Mouse (Mus musculus) lung, embryonic 16.5 days (tissue): ENCODE results near the gene Nr1h2. TPM values are rescaled to one million over a fixed set of nuclear protein-coding genes. Genes with fewer than 3 reads are reported as not detected.

Experiments used
- ATAC-seq: fragments of 200-750 bp; cut with Nextera tagmentation; 2 replicates; pipeline ENCODE4 v1.8.0; 2017; ENCODE audit warnings: low read depth, mild to moderate bottlenecking, moderate library complexity
- H3K27ac ChIP-seq: fragments of 300-500 bp; sonication (generic); 2 replicates; pipeline ENCODE4 v1.5.1; 2014; ENCODE audit warnings: mild to moderate bottlenecking, control low read depth, low read length
- H3K27me3 ChIP-seq: fragments of 300-500 bp; sonication (generic); 2 replicates; pipeline ENCODE4 v1.6.1; 2014; ENCODE audit warnings: low read depth, low read length, mixed read lengths; ENCODE audit not compliant: control insufficient read depth, insufficient read depth
- H3K36me3 ChIP-seq: fragments of 300-500 bp; sonication (generic); 2 replicates; pipeline ENCODE4 v1.6.1; 2014; ENCODE audit warnings: low read length; ENCODE audit not compliant: control insufficient read depth, insufficient read depth
- H3K4me1 ChIP-seq: fragments of 300-500 bp; sonication (generic); replicated peaks from 2 replicates; pipeline ENCODE4 v1.6.1; 2014; ENCODE audit warnings: low read length, mixed read lengths; ENCODE audit not compliant: control insufficient read depth, insufficient read depth
- H3K4me2 ChIP-seq: fragments of 300-500 bp; sonication (generic); 2 replicates; pipeline ENCODE4 v1.6.1; 2014; ENCODE audit warnings: low read depth, low read length, control low read depth
- H3K4me3 ChIP-seq: fragments of 300-500 bp; sonication (generic); 2 replicates; pipeline ENCODE4 v1.5.1; 2014; ENCODE audit warnings: mild to moderate bottlenecking, low read length, control low read depth
- H3K9ac ChIP-seq: fragments of 300-500 bp; sonication (generic); 2 replicates; pipeline ENCODE4 v1.6.1; 2014; ENCODE audit warnings: low read length, control low read depth
- H3K9me3 ChIP-seq: fragments of 300-500 bp; sonication (generic); 2 replicates; pipeline ENCODE4 v1.6.1; 2016; ENCODE audit warnings: low read length; ENCODE audit not compliant: control insufficient read depth
- WGBS: fragments of 180-500 bp; shearing (Covaris S2); extraction: QIAGEN DNeasy Blood & Tissue Kit; methylation state at CpG from one replicate; pipeline ENCODE4 v1.1.7; 2014; 5-methylcytosine and 5-hydroxymethylcytosine counted together
- polyA plus RNA-seq: library from polyadenylated mRNA; unstranded; fragments of >200 nt; fragmentation: Nextera tagmentation; extraction: Ambion mirVana; gene quantifications from 2 replicates; pipeline ENCODE4 v1.2.1, GENCODE M21; 2015

Gene Nr1h2
- polyA plus RNA-seq, 1 experiment from 2014 or later, result 87.0 TPM

GRCm38 (mm10) chr7:44560435-44561400, 7.0 kb upstream of the Nr1h2 start:
- H3K27ac ChIP-seq, result no peak overlapping the region
- no peak overlapping the region for H3K4me2 ChIP-seq
- no peaks in the 10 kb centered on the region for H3K9me3 ChIP-seq
- no peaks in the 10 kb centered on the region for H3K36me3 ChIP-seq
- no peak overlapping the region for H3K9ac ChIP-seq
- WGBS, result 52% methylated on average over 18 of the region's 18 CpGs
- no peaks in the 10 kb centered on the region for H3K27me3 ChIP-seq
- no peaks in the 10 kb centered on the region for H3K4me1 ChIP-seq
- H3K4me3 ChIP-seq, result no peak overlapping the region
- ATAC-seq, result peak; percentile 53

DNA sequence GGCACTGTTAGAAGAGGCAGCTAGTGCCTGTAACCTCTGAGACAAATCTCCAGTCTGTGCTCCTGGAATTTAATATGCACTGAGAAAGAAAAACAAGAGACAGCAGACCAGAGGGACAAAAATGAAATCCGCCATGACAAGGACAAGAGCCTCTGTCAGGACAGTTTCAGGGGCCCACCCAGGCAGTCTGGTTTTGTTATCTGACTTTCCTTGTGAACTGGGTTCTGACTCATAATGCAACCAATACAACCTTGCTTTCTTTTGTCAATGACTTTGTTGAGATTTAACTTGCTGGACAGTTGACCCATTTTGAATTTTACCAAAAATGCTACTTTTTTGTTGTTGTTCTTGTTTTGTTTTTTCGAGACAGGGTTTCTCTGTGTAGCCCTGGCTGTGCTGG, 3.9 kb upstream of the Nr1h2 start:
- no peak overlapping the region for H3K4me2 ChIP-seq
- no peak for ATAC-seq
- H3K4me1 ChIP-seq, result peaks cover 6% of the 10 kb centered on the region; the same call in 1 of the 2 replicates
- H3K27me3 ChIP-seq, result no peaks in the 10 kb centered on the region
- H3K36me3 ChIP-seq, result no peaks in the 10 kb centered on the region
- no peak overlapping the region for H3K27ac ChIP-seq
- H3K9me3 ChIP-seq, result no peaks in the 10 kb centered on the region
- no peak overlapping the region for H3K9ac ChIP-seq
- H3K4me3 ChIP-seq, result no peak overlapping the region
- WGBS, result 50% methylated on average over 2 of the region's 2 CpGs

GRCm38 (mm10) chr7:44553196-44553764, 471 bp downstream of the Nr1h2 start:
- Histone ChIP-seq H3K27ac (peak overlapping the region; percentile 100), H3K9me3 (no peaks in the 10 kb centered on the region), H3K27me3 (no peaks in the 10 kb centered on the region), H3K36me3 (peaks cover 28% of the 10 kb centered on the region), H3K4me1 (peaks cover 9% of the 10 kb centered on the region; the same call in 1 of the 2 replicates), H3K4me3 (peak overlapping the region; percentile 85), H3K4me2 (peak overlapping the region; percentile 67), H3K9ac (peak overlapping the region; percentile 82)
- ATAC-seq, result peak; percentile 78
- under 1% methylated on average over 31 of the region's 32 CpGs for WGBS

DNA sequence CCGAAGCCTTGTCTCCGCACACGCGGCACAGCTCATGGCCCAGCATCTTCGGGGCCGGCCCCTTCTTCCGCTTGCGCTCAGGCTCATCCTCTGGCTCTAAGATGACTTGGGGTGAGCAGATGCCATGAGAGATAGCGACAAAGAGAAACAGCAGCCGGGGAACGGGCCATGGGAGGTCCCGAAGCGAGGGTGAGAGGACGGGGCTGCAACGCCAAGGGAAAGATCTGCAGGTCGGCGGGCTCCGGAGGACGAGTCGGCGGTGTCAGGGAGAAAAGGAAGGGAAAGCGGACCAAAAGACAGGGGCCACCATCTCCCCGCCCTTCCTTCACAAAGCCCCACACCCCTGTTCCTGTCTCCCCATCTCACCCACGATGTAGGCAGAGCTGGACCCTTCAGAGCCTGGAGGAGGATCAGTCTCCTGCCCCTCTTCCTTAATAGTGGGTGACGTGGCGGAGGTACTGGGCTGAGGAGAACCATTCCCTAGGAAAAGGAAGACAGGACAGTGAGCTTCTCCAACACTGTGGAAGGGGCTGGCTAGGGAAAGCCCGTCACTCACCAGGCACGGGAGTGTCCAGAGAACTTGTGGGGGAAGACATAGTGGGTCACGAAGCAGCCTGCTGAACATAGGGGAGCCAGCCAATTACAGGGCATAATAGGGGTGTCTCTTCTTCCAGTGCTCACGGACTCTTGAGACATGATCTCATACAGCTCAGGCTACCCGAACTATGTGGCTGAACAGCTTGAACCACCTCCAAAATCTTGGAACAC, 1.4 kb downstream of the Nr1h2 start:
- H3K9ac ChIP-seq, result no peak overlapping the region
- no peaks in the 10 kb centered on the region for H3K9me3 ChIP-seq
- H3K27ac ChIP-seq, result no peak overlapping the region
- peaks cover 28% of the 10 kb centered on the region for H3K36me3 ChIP-seq
- peak overlapping the region; percentile 85 for H3K4me3 ChIP-seq
- WGBS, result 86% methylated on average over 31 of the region's 31 CpGs
- no peaks in the 10 kb centered on the region for H3K27me3 ChIP-seq
- H3K4me2 ChIP-seq, result peak overlapping the region; percentile 67
- peaks cover 16% of the 10 kb centered on the region for H3K4me1 ChIP-seq
- ATAC-seq, result no peak

- H3K9me3 ChIP-seq, result no peaks in the 10 kb centered on the region
- WGBS, result 79% methylated on average over 22 of the region's 22 CpGs
These were observed 2.0 kb downstream of the Nr1h2 start for GRCm38 (mm10) chr7:44551731-44552130.

DNA sequence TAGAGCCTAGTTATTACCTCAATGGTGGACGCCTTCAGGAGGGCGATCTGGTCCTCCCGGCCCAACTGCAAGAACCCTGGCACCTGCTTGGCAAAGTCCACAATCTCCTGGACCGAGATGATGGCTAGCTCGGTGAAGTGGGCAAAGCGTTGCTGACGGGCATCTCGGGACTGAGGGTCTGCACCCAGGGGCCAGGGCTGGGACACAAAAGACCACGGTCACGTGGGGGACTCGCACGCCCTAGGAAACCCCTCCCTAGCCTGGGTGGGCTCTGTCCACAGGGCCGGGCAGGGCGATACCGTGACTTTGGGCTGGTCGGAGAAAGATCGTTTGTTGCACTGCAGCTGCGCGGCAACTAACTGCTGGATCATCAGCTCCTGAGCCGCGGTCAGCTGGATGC, 2.5 kb downstream of the Nr1h2 start:
- H3K9me3 ChIP-seq, result no peaks in the 10 kb centered on the region
- no peak overlapping the region for H3K4me3 ChIP-seq
- WGBS, result 95% methylated on average over 21 of the region's 21 CpGs
- H3K36me3 ChIP-seq, result peaks cover 28% of the 10 kb centered on the region
- ATAC-seq, result no peak
- peaks cover 21% of the 10 kb centered on the region for H3K4me1 ChIP-seq
- H3K9ac ChIP-seq, result no peak overlapping the region
- H3K27ac ChIP-seq, result no peak overlapping the region
- H3K27me3 ChIP-seq, result no peaks in the 10 kb centered on the region
- no peak overlapping the region for H3K4me2 ChIP-seq

More at GRCm38 (mm10) chr7:44551731-44552130, 2.0 kb downstream of the Nr1h2 start:
- Histone ChIP-seq H3K4me2 (no peak overlapping the region), H3K36me3 (peaks cover 28% of the 10 kb centered on the region), H3K4me1 (peaks cover 21% of the 10 kb centered on the region), H3K9ac (no peak overlapping the region), H3K27ac (no peak overlapping the region), H3K27me3 (no peaks in the 10 kb centered on the region), H3K4me3 (no peak overlapping the region)
- ATAC-seq, result no peak

GRCm38 (mm10) chr7:44550409-44550678, 3.4 kb downstream of the Nr1h2 start:
- ATAC-seq, result no peak
- Histone ChIP-seq H3K4me1 (peaks cover 21% of the 10 kb centered on the region), H3K9me3 (no peaks in the 10 kb centered on the region), H3K4me2 (no peak overlapping the region), H3K9ac (no peak overlapping the region), H3K27me3 (no peaks in the 10 kb centered on the region), H3K27ac (no peak overlapping the region), H3K4me3 (no peak overlapping the region), H3K36me3 (peaks cover 28% of the 10 kb centered on the region)
- 92% methylated on average over 12 of the region's 12 CpGs for WGBS

GRCm38 (mm10) chr7:44549621-44550408, 3.9 kb downstream of the Nr1h2 start:
- no peaks in the 10 kb centered on the region for H3K9me3 ChIP-seq
- ATAC-seq, result no peak
- peaks cover 21% of the 10 kb centered on the region for H3K4me1 ChIP-seq
- peaks cover 28% of the 10 kb centered on the region for H3K36me3 ChIP-seq
- no peak overlapping the region for H3K27ac ChIP-seq
- no peak overlapping the region for H3K4me2 ChIP-seq
- no peak overlapping the region for H3K4me3 ChIP-seq
- no peaks in the 10 kb centered on the region for H3K27me3 ChIP-seq
- H3K9ac ChIP-seq, result no peak overlapping the region
- WGBS, result 91% methylated on average over 23 of the region's 23 CpGs
